Mouse (Mus musculus) C2C12 (cell line): ENCODE measurements around the gene AI661453. TPM values are rescaled to one million over a fixed set of nuclear protein-coding genes. Genes with fewer than 3 reads are reported as not detected.
A peak's percentile ranks its signal among the peaks of the same experiment; 100 is the strongest.

Source experiments
- H3K27me3 ChIP-seq: one replicate; pipeline ENCODE4 v1.6.1; 2011; ENCODE audit not compliant: control insufficient read depth, insufficient read depth, insufficient read length
- H3K36me3 ChIP-seq: one replicate; pipeline ENCODE4 v1.6.1; 2011; ENCODE audit not compliant: control insufficient read depth, insufficient read depth
- H3K4me3 ChIP-seq: one replicate; pipeline ENCODE4 v1.5.1; 2011; ENCODE audit warnings: mild to moderate bottlenecking, control low read depth; ENCODE audit not compliant: poor library complexity, insufficient read depth, severe bottlenecking
- H3K79me2 ChIP-seq: one replicate; pipeline ENCODE4 v1.6.1; 2011; ENCODE audit not compliant: control insufficient read depth, insufficient read depth
- H3K79me3 ChIP-seq: one replicate; pipeline ENCODE4 v1.6.1; 2011; ENCODE audit warnings: low read depth, control low read depth
- H3ac ChIP-seq: one replicate; pipeline ENCODE3; 2011; ENCODE audit warnings: low read depth; ENCODE audit not compliant: control insufficient read depth, insufficient read length
- CEBPB ChIP-seq: IDR thresholded peaks from one replicate; pipeline ENCODE4 v1.6.1; 2011; ENCODE audit warnings: low read depth, mild to moderate bottlenecking, control low read depth, moderate library complexity
- CTCF ChIP-seq: IDR thresholded peaks from one replicate; pipeline ENCODE4 v1.5.1; 2011; ENCODE audit not compliant: control insufficient read depth, insufficient read depth, insufficient read length
- FOSL1 ChIP-seq: IDR thresholded peaks from one replicate; pipeline ENCODE4 v1.8.0; 2011; ENCODE audit warnings: mild to moderate bottlenecking, low read length; ENCODE audit not compliant: poor library complexity, insufficient read depth, severe bottlenecking
- MAX ChIP-seq: IDR thresholded peaks from one replicate; pipeline ENCODE4 v1.6.1; 2011; ENCODE audit warnings: mild to moderate bottlenecking, control low read depth
- MYOD1 ChIP-seq: IDR thresholded peaks from one replicate; pipeline ENCODE4 v1.6.1; 2011; ENCODE audit warnings: low read depth; ENCODE audit not compliant: control insufficient read depth, insufficient read length
- MYOG ChIP-seq: IDR thresholded peaks from one replicate; pipeline ENCODE4 v1.6.1; 2011; ENCODE audit not compliant: control insufficient read depth, insufficient read length; ENCODE audit errors: extremely low read depth
- USF1 ChIP-seq: IDR thresholded peaks from one replicate; pipeline ENCODE4 v1.6.1; 2011; ENCODE audit warnings: low read depth, mild to moderate bottlenecking, control low read depth, moderate library complexity
- polyA plus RNA-seq: library from polyadenylated mRNA; unstranded; fragments of >200 nt; fragmentation: generic; extraction: Trizol; gene quantifications from one replicate; pipeline ENCODE4 v1.2.1, GENCODE M21; 2012; ENCODE audit warnings: missing spikeins

The AI661453 gene
- polyA plus RNA-seq, 1 experiment = 0.13 TPM

- Histone ChIP-seq H3K79me3 (no peaks in the 10 kb centered on the region), H3ac (no peak overlapping the region), H3K4me3 (no peak overlapping the region), H3K79me2 (no peaks in the 10 kb centered on the region), H3K36me3 (no peaks in the 10 kb centered on the region), H3K27me3 (peaks cover 3% of the 10 kb centered on the region)
- no peak for TF ChIP-seq MYOD1
- no peak for TF ChIP-seq CEBPB
- TF ChIP-seq FOSL1 = no peak
- TF ChIP-seq CTCF = no peak
- no peak for TF ChIP-seq MYOG
These were observed 12.2 kb upstream of the AI661453 start for GRCm38 (mm10) chr17:47424186-47424585.

- H3ac ChIP-seq = no peak overlapping the region
- peaks cover 13% of the 10 kb centered on the region for H3K27me3 ChIP-seq
- H3K4me3 ChIP-seq = no peak overlapping the region
- H3K79me2 ChIP-seq = no peaks in the 10 kb centered on the region
- no peaks in the 10 kb centered on the region for H3K36me3 ChIP-seq
- H3K79me3 ChIP-seq = no peaks in the 10 kb centered on the region
- TF ChIP-seq MAX = no peak
- TF ChIP-seq MYOD1 = no peak
- TF ChIP-seq USF1 = no peak
- TF ChIP-seq CTCF = no peak
- no peak for TF ChIP-seq MYOG
- no peak for TF ChIP-seq FOSL1
- TF ChIP-seq CEBPB = no peak
These were observed 9.1 kb upstream of the AI661453 start for GRCm38 (mm10) chr17:47427316-47427715.

GRCm38 (mm10) chr17:47428831-47429304 lies 7.5 kb upstream of the AI661453 start:
- Histone ChIP-seq H3K27me3 (peaks cover 13% of the 10 kb centered on the region), H3K79me2 (no peaks in the 10 kb centered on the region), H3ac (no peak overlapping the region), H3K4me3 (no peak overlapping the region), H3K79me3 (no peaks in the 10 kb centered on the region), H3K36me3 (no peaks in the 10 kb centered on the region)
- TF ChIP-seq FOSL1 (no peak), MYOD1 (peak; percentile 71), MAX (no peak)

- Histone ChIP-seq H3ac (no peak overlapping the region), H3K36me3 (no peaks in the 10 kb centered on the region), H3K4me3 (no peak overlapping the region), H3K79me2 (no peaks in the 10 kb centered on the region), H3K79me3 (no peaks in the 10 kb centered on the region), H3K27me3 (peaks cover 13% of the 10 kb centered on the region)
- TF ChIP-seq CTCF = no peak
- no peak for TF ChIP-seq MYOD1
- TF ChIP-seq CEBPB = no peak
- no peak for TF ChIP-seq FOSL1
- TF ChIP-seq MYOG = no peak
These were observed 5.6 kb upstream of the AI661453 start for GRCm38 (mm10) chr17:47430815-47431214.

GRCm38 (mm10) chr17:47436907-47437547 lies 612 bp downstream of the AI661453 start, which contains the start of gene 1700001C19Rik:
Gene 1700001C19Rik (minus strand): TSS chr17:47437376.
- Histone ChIP-seq H3K79me2 (no peaks in the 10 kb centered on the region), H3K79me3 (no peaks in the 10 kb centered on the region), H3K27me3 (peaks cover 22% of the 10 kb centered on the region), H3K4me3 (peak within 1 kb of the TSS; percentile 11), H3K36me3 (no peaks in the 10 kb centered on the region), H3ac (peak within 1 kb of the TSS; percentile 2)
- TF ChIP-seq MAX (no peak), CEBPB (no peak), MYOD1 (no peak), CTCF (no peak), FOSL1 (no peak), MYOG (no peak), USF1 (no peak)

GRCm38 (mm10) chr17:47438611-47439010 lies 2.2 kb downstream of the AI661453 start:
- Histone ChIP-seq H3K79me2 (no peaks in the 10 kb centered on the region), H3K79me3 (no peaks in the 10 kb centered on the region), H3K36me3 (no peaks in the 10 kb centered on the region), H3K27me3 (peaks cover 23% of the 10 kb centered on the region), H3K4me3 (no peak overlapping the region), H3ac (no peak overlapping the region)
- TF ChIP-seq FOSL1 = no peak
- TF ChIP-seq MYOG = no peak
- no peak for TF ChIP-seq CTCF
- no peak for TF ChIP-seq USF1
- TF ChIP-seq MYOD1 = no peak
- TF ChIP-seq CEBPB = no peak
- no peak for TF ChIP-seq MAX
